Mouse (Mus musculus) hindbrain, postnatal 0 days (tissue): ENCODE results near the gene Inpp5d. TPM values are rescaled to one million over a fixed set of nuclear protein-coding genes. Genes with fewer than 3 reads are reported as not detected.
A peak's percentile ranks its signal among the peaks of the same experiment; 100 is the strongest.

Source experiments
- ATAC-seq: fragments of 200-750 bp; cut with Nextera tagmentation; 2 replicates; pipeline ENCODE4 v1.8.0; 2017; ENCODE audit warnings: mild to moderate bottlenecking, moderate TSS enrichment, moderate library complexity
- DNase-seq: peaks from one replicate; pipeline ENCODE4 v3.0.0-alpha.2; 2015; ENCODE audit warnings: low spot score
- H3K27ac ChIP-seq: fragments of 300-500 bp; sonication (generic); 2 replicates; pipeline ENCODE4 v1.5.1; 2014; ENCODE audit warnings: mild to moderate bottlenecking
- H3K27me3 ChIP-seq: fragments of 300-500 bp; sonication (generic); 2 replicates; pipeline ENCODE4 v1.6.1; 2014; ENCODE audit warnings: low read length, mixed read lengths; ENCODE audit not compliant: insufficient read depth
- H3K36me3 ChIP-seq: fragments of 300-500 bp; sonication (generic); 2 replicates; pipeline ENCODE4 v1.6.1; 2014; ENCODE audit warnings: low read length, mixed read lengths; ENCODE audit not compliant: insufficient read depth
- H3K4me1 ChIP-seq: fragments of 300-500 bp; sonication (generic); 2 replicates; pipeline ENCODE4 v1.6.1; 2014; ENCODE audit warnings: antibody characterized with exemption, low read length, mixed read lengths; ENCODE audit not compliant: insufficient read depth
- H3K4me2 ChIP-seq: fragments of 300-500 bp; sonication (generic); 2 replicates; pipeline ENCODE4 v1.6.1; 2014; ENCODE audit warnings: low read depth, mild to moderate bottlenecking, low read length, moderate library complexity, mixed read lengths
- H3K4me3 ChIP-seq: fragments of 300-500 bp; sonication (generic); 2 replicates; pipeline ENCODE4 v1.5.1; 2014; ENCODE audit warnings: low read length
- H3K9ac ChIP-seq: fragments of 300-500 bp; sonication (generic); replicated peaks from 2 replicates; pipeline ENCODE4 v1.6.1; 2014; ENCODE audit warnings: mild to moderate bottlenecking, low read length, moderate library complexity, mixed read lengths
- H3K9me3 ChIP-seq: fragments of 300-500 bp; sonication (generic); 2 replicates; pipeline ENCODE4 v1.6.1; 2016; ENCODE audit warnings: low read length, mixed read lengths
- CTCF ChIP-seq: IDR thresholded peaks from 2 replicates; pipeline ENCODE4 v1.5.1; 2016; ENCODE audit warnings: antibody characterized with exemption, control low read depth, low read depth
- WGBS: fragments of 180-500 bp; shearing (Covaris S2); extraction: QIAGEN DNeasy Blood & Tissue Kit; methylation state at CpG from one replicate; pipeline ENCODE4 v1.1.7; 2014; 5-methylcytosine and 5-hydroxymethylcytosine counted together
- polyA plus RNA-seq: library from polyadenylated mRNA; unstranded; fragments of >200 nt; fragmentation: Nextera tagmentation; extraction: Ambion mirVana; gene quantifications from 2 replicates; pipeline ENCODE4 v1.2.1, GENCODE M21; 2015
- total RNA-seq: library from RNA; depleted of rRNA; stranded (reverse); fragments of >200 nt; gene quantifications from 2 replicates; pipeline ENCODE4 v1.2.3, GENCODE M21; 2014

Gene Inpp5d
- total and polyA plus RNA-seq, 2 experiments from 2014 or later, result 2.1 to 7.4 TPM

DNA sequence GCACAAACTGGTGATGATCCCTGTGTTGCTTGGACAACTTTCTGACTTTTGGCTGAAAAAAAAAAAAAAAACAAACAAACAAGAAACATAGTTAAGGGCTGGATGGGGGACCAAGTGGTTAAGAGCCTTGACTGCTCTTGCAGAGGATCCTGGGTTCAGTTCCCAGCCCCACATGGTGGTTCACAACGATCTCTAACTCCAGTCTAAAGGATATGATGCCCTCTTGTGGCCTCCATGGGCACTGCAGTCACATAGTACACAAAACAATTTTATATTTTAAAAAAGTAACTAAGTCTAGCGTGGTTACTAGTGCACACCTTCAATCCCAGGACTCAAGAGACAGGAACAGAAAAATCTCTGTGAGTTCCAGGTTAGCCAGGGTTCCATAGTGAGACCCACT, 43.9 kb downstream of the Inpp5d start:
- Histone ChIP-seq H3K27me3 (no peaks in the 10 kb centered on the region), H3K4me2 (no peak overlapping the region), H3K4me3 (no peak overlapping the region), H3K9me3 (no peaks in the 10 kb centered on the region), H3K4me1 (no peaks in the 10 kb centered on the region), H3K27ac (no peak overlapping the region), H3K9ac (no peak overlapping the region), H3K36me3 (no peaks in the 10 kb centered on the region)
- peak; percentile 41 for TF ChIP-seq CTCF
- WGBS, result 83% methylated on average over 2 of the region's 2 CpGs
- ATAC-seq, result no peak
- DNase-seq, result no peak

DNA sequence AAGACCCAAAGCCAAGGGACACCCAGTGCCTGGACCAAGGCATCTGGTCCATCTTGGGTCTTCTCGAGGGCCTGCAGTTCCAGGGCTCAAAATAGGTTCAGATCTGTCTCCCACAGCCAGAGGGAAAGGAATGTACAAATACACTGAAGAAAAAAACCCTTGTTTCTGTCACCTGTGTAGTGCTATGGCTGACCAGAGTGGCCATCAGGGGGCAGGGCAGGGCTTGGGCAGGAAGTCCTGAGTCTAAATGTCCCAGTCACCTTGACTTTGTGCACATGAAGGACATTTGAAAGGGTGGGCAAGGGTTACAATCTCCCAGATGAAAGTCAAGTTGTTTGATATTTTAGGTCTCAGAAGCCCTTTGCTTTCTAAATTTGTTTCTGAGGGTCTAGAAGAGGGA, 46.9 kb downstream of the Inpp5d start:
- 84% methylated on average over 1 of the region's 1 CpGs for WGBS
- Histone ChIP-seq H3K36me3 (no peaks in the 10 kb centered on the region), H3K27ac (no peak overlapping the region), H3K4me1 (no peaks in the 10 kb centered on the region), H3K4me3 (no peak overlapping the region), H3K9me3 (no peaks in the 10 kb centered on the region), H3K27me3 (no peaks in the 10 kb centered on the region), H3K9ac (no peak overlapping the region), H3K4me2 (no peak overlapping the region)
- TF ChIP-seq CTCF, result 0 out of 2 replicates have a peak, but pooled peaks have one; percentile 15
- DNase-seq (no peak), ATAC-seq (no peak)

DNA sequence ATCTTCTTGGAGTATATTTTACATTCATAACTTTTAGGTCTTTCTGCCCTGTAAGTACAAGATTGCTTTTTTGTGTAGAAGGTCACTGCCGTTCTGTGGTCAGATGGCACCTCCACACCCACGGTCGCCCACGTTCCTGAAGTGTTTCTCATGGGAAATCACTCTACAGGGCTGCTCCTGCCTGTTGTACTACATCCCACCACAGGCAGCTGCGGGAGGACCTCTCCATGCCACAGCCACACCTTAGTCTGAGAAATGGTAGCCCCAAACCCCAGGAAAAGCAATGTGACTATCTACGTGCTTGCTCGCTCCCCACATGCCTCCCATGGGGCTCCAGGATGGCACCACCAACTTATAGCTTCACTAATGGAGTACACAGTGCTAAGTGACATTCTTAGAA, 48.2 kb downstream of the Inpp5d start:
- no peaks in the 10 kb centered on the region for H3K27me3 ChIP-seq
- no peaks in the 10 kb centered on the region for H3K9me3 ChIP-seq
- no peaks in the 10 kb centered on the region for H3K4me1 ChIP-seq
- no peak for TF ChIP-seq CTCF
- no peak overlapping the region for H3K27ac ChIP-seq
- 89% methylated on average over 7 of the region's 7 CpGs for WGBS
- ATAC-seq, result no peak
- DNase-seq, result no peak
- no peak overlapping the region for H3K4me2 ChIP-seq
- H3K9ac ChIP-seq, result no peak overlapping the region
- H3K36me3 ChIP-seq, result no peaks in the 10 kb centered on the region
- no peak overlapping the region for H3K4me3 ChIP-seq

DNA sequence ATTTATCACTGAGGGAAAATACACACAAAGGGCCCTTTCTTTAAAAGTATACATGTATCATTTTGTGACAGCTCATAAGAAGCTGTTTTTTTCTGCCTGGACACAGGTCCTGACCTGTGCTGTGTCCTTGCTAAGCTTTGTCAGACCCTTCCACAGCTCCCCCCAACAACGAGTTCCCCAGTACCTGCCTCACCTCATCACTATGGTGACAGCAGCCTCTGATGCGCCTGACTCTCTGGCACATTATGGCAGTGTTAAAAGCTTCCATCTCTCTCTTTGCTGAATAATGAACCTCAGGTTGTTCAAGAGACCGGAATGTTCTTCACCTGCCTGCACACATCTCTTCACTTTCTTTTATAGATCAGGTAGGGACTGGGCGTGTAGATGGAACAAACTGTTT, 51.4 kb downstream of the Inpp5d start:
- no peak for TF ChIP-seq CTCF
- Histone ChIP-seq H3K4me2 (no peak overlapping the region), H3K4me1 (no peaks in the 10 kb centered on the region), H3K9ac (no peak overlapping the region), H3K4me3 (no peak overlapping the region), H3K27me3 (no peaks in the 10 kb centered on the region), H3K27ac (0 out of 2 replicates have a peak overlapping the region, but pooled peaks have one; percentile 15), H3K9me3 (no peaks in the 10 kb centered on the region), H3K36me3 (no peaks in the 10 kb centered on the region)
- WGBS, result 51% methylated on average over 4 of the region's 4 CpGs
- no peak for DNase-seq
- peak; percentile 62; the same call in 1 of the 2 replicates for ATAC-seq

DNA sequence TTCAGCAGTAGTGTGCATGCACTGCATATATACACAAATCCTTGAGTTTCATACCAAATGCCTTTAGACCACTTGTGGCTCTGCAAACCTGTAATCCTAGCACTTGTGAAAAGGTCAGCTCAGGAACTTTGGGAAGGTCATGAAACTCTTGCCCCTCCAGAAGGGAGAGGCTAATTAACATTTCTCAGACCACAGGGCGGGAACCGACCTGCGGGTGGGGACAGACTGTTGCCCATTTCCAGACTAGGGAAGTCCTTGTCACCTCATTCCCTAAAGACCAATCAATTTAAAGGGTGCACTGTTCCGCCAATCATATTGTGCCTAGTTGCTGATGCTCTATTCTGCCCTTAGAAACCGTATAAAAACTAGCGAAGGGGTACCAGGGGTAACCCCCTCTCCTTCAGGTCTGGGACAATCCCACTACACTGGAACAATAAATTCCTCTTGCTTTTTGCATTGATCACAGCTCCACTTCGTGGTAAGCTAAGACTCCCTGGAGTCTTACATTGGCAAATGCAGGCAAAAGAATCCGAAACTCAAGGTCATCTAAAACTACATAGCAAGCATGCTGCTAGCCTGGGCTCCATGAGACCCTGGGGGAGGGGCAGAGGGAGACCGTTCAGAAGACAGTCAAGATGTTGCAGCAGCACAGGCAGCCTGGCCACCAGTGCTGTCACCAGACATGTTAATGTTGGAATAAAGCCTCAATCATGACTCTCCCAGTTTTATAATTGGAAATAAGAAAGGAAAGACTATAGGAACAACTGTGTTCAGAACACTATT, 53.9 kb downstream of the Inpp5d start:
- H3K9ac ChIP-seq, result no peak overlapping the region
- H3K4me1 ChIP-seq, result no peaks in the 10 kb centered on the region
- no peaks in the 10 kb centered on the region for H3K27me3 ChIP-seq
- H3K36me3 ChIP-seq, result no peaks in the 10 kb centered on the region
- H3K9me3 ChIP-seq, result no peaks in the 10 kb centered on the region
- H3K27ac ChIP-seq, result no peak overlapping the region
- no peak overlapping the region for H3K4me2 ChIP-seq
- WGBS, result 79% methylated on average over 9 of the region's 9 CpGs
- TF ChIP-seq CTCF, result no peak
- no peak overlapping the region for H3K4me3 ChIP-seq
- DNase-seq, result no peak
- no peak for ATAC-seq

DNA sequence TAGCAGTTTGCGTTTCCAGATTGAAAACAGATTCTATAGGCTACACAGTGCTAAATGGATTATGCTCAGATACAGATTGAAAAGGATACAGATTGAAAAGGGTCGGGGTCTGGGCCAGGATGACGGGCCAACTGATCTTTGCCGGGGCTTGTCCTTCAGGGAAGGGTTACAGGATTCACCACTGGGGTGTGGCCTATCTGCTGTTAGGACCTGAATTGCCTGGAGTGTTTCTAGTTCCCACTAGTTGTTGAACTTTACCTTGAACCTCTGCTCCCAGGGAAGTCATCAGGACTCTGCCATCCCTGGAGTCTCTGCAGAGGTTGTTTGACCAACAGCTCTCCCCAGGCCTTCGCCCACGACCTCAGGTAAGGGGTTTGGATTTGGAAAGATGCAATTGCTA, 55.9 kb downstream of the Inpp5d start:
- no peak for ATAC-seq

DNA sequence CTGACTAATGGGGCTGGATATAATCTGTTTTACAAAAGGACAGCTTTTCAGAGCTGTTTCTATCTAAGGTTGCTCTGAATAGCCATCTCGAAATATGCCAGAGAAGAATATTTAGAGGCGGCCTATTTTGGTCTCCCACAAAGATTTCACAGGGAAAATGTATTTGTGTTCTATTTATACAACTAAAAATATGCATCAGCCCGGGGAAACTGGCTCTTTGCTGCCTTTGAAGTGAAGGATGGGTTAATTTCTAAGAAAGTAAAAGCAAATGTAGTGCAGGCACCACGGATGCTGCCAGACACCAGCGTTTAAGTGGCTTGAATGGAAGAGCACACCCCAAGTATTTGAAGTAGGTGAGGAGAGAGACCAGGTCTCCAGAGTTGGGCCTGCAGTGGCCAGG, 59.0 kb downstream of the Inpp5d start:
- Histone ChIP-seq H3K4me3 (no peak overlapping the region), H3K27me3 (no peaks in the 10 kb centered on the region), H3K9ac (no peak overlapping the region), H3K4me2 (no peak overlapping the region), H3K9me3 (no peaks in the 10 kb centered on the region), H3K27ac (no peak overlapping the region), H3K4me1 (no peaks in the 10 kb centered on the region), H3K36me3 (no peaks in the 10 kb centered on the region)
- DNase-seq (no peak), ATAC-seq (no peak)
- 79% methylated on average over 5 of the region's 5 CpGs for WGBS
- TF ChIP-seq CTCF, result no peak

More for the DNA sequence above, 55.9 kb downstream of the Inpp5d start:
- Histone ChIP-seq H3K4me2 (no peak overlapping the region), H3K9ac (no peak overlapping the region), H3K4me3 (no peak overlapping the region), H3K9me3 (no peaks in the 10 kb centered on the region), H3K27ac (no peak overlapping the region), H3K36me3 (no peaks in the 10 kb centered on the region), H3K4me1 (no peaks in the 10 kb centered on the region), H3K27me3 (no peaks in the 10 kb centered on the region)
- 84% methylated on average over 6 of the region's 6 CpGs for WGBS
- no peak for TF ChIP-seq CTCF
- DNase-seq, result no peak
